In genomic region chr9:62777461-62777860, GRCm38 (mm10) we compare ENCODE assay signal across 8 mouse cellular contexts. TPM values are rescaled to one million over a fixed set of nuclear protein-coding genes. Genes with fewer than 3 reads are reported as not detected.
A peak's percentile ranks its signal among the peaks of the same experiment; 100 is the strongest.
DNase-seq lines count a peak whose midpoint lies in the region; ATAC-seq and TF ChIP-seq lines count a peak whose summit lies in the region.
"Had no signal": no experiment of that assay in that cellular context is flagged by ENCODE, and none has a peak within 500 bp of the region (broad histone marks: within the 10 kb centered on the region; RNA-seq: fewer than 3 reads in every experiment).

No protein-coding gene starts in this region.

- H3K4me3 ChIP-seq in G1E (ENCODE audit: low read depth, low read length): no peak overlapping the region
- no peak overlapping the region for H3K4me3 ChIP-seq in bone marrow, adult 2 months (replicated peaks; ENCODE audit: control insufficient read depth, low read depth, low read length)
- no peak overlapping the region for H3K4me3 ChIP-seq in embryonic facial prominence, embryonic 15.5 days (replicated peaks)
- H3K4me3 ChIP-seq in hindbrain, embryonic 11.5 days (ENCODE audit: low read depth, low read length): no peak overlapping the region
- H3K4me3 ChIP-seq: liver, embryonic 15.5 days had no signal

- DNase-seq in G1E (ENCODE audit: low spot score): peak; percentile 57
- DNase-seq in hindbrain, embryonic 11.5 days (ENCODE audit: low spot score): peak; percentile 81
- peak; percentile 63 for DNase-seq in layer of hippocampus, adult 9-10 months (ENCODE audit: low spot score)
- DNase-seq in lung, postnatal 10 days: peak; percentile 75
- peak; percentile 56 for DNase-seq in retina, postnatal 7 days (ENCODE audit: low read depth, low spot score)

- no peaks in the 10 kb centered on the region for H3K9me3 ChIP-seq in G1E (replicated peaks)
- H3K9me3 ChIP-seq in embryonic facial prominence, embryonic 15.5 days (replicated peaks): no peaks in the 10 kb centered on the region
- H3K9me3 ChIP-seq in hindbrain, embryonic 11.5 days (ENCODE audit: control insufficient read depth, low read length): no peaks in the 10 kb centered on the region
- H3K9me3 ChIP-seq: liver, embryonic 15.5 days had no signal

- TF ChIP-seq POLR2A in bone marrow, adult 2 months (IDR thresholded peaks at IDR 0.05; ENCODE audit: borderline replicate concordance, control insufficient read depth, low read depth, low read length): no peak

- peak; percentile 91 for TF ChIP-seq CTCF in G1E (IDR thresholded peaks at IDR 0.05; ENCODE audit: low read depth, low read length)
- TF ChIP-seq CTCF in bone marrow, adult 2 months (IDR thresholded peaks at IDR 0.05; ENCODE audit: control insufficient read depth, insufficient read depth, low read length): peak; percentile 64

- H3K9ac ChIP-seq in embryonic facial prominence, embryonic 15.5 days: no peak overlapping the region
- no peak overlapping the region for H3K9ac ChIP-seq in hindbrain, embryonic 11.5 days (ENCODE audit: low read depth, low read length)
- H3K9ac ChIP-seq: liver, embryonic 15.5 days had no signal

- no peak for ATAC-seq in G1E (ENCODE audit: extremely low read depth, insufficient number of reproducible peaks, low FRiP score, poor library complexity, severe bottlenecking)
- peak; percentile 53 for ATAC-seq in embryonic facial prominence, embryonic 15.5 days (ENCODE audit: insufficient number of reproducible peaks, low FRiP score, low TSS enrichment, low read depth)
- ATAC-seq in hindbrain, embryonic 11.5 days (ENCODE audit: low FRiP score): peak; percentile 56; the same call in 1 of the 2 replicates

- H3K4me2 ChIP-seq in embryonic facial prominence, embryonic 15.5 days (replicated peaks): no peak overlapping the region
- H3K4me2 ChIP-seq in hindbrain, embryonic 11.5 days (replicated peaks; ENCODE audit: low read depth, low read length): no peak overlapping the region
- H3K4me2 ChIP-seq: liver, embryonic 15.5 days had no signal

- no peaks in the 10 kb centered on the region; the same call in 1 of the 2 replicates for H3K27me3 ChIP-seq in G1E (ENCODE audit: insufficient read depth, low read length)
- no peaks in the 10 kb centered on the region for H3K27me3 ChIP-seq in embryonic facial prominence, embryonic 15.5 days
- H3K27me3 ChIP-seq in hindbrain, embryonic 11.5 days (ENCODE audit: control insufficient read depth, insufficient read depth, low read length): no peaks in the 10 kb centered on the region
- H3K27me3 ChIP-seq: liver, embryonic 15.5 days had no signal

- no peak overlapping the region for H3K27ac ChIP-seq in bone marrow, adult 2 months (ENCODE audit: control insufficient read depth, insufficient read depth, low read depth, low read length, poor library complexity)
- H3K27ac ChIP-seq in embryonic facial prominence, embryonic 15.5 days (replicated peaks): no peak overlapping the region
- no peak overlapping the region for H3K27ac ChIP-seq in hindbrain, embryonic 11.5 days (ENCODE audit: low read depth, low read length)
- H3K27ac ChIP-seq: liver, embryonic 15.5 days had no signal

- peaks cover 32% of the 10 kb centered on the region for H3K4me1 ChIP-seq in G1E (ENCODE audit: insufficient read depth, low read depth, low read length)
- H3K4me1 ChIP-seq in bone marrow, adult 2 months (ENCODE audit: control insufficient read depth, insufficient read depth, low read length): no peaks in the 10 kb centered on the region
- H3K4me1 ChIP-seq in embryonic facial prominence, embryonic 15.5 days: peaks cover 20% of the 10 kb centered on the region
- H3K4me1 ChIP-seq in hindbrain, embryonic 11.5 days (replicated peaks; ENCODE audit: control insufficient read depth, insufficient read depth, low read length): no peaks in the 10 kb centered on the region
- H3K4me1 ChIP-seq: liver, embryonic 15.5 days had no signal

- peaks cover 14% of the 10 kb centered on the region for H3K36me3 ChIP-seq in G1E (replicated peaks)
- no peaks in the 10 kb centered on the region for H3K36me3 ChIP-seq in embryonic facial prominence, embryonic 15.5 days
- no peaks in the 10 kb centered on the region for H3K36me3 ChIP-seq in hindbrain, embryonic 11.5 days (ENCODE audit: control insufficient read depth, insufficient read depth, low read length)
- H3K36me3 ChIP-seq: liver, embryonic 15.5 days had no signal

- WGBS in bone marrow, adult 2 months: 10% methylated on average over 5 of the region's 5 CpGs
- 4% methylated on average over 5 of the region's 5 CpGs for WGBS in embryonic facial prominence, embryonic 15.5 days
- WGBS in hindbrain, embryonic 11.5 days: 6% methylated on average over 5 of the region's 5 CpGs

RNA-seq across cellular contexts. Expression of gene Fem1b, which starts 34.3 kb away (rescaled TPM):
- total RNA-seq in G1E (2014; fragmentation: Nextera tagmentation) (94.4 and 102 TPM in 2 replicates), G1E (2017) (100 and 112 TPM in 2 replicates)
- polyA plus RNA-seq in G1E (2012): 16.3 and 17.3 TPM in 2 replicates
- 10.1 and 20.0 TPM in 2 replicates for polyA plus RNA-seq in bone marrow, adult 2 months (2011; ENCODE audit: insufficient read depth, insufficient read length, low replicate concordance, missing spikeins)
- polyA plus RNA-seq in embryonic facial prominence, embryonic 15.5 days (2015; fragmentation: Nextera tagmentation; extraction: Ambion mirVana): 17.7 and 18.1 TPM in 2 replicates
- 46.9 and 53.7 TPM in 2 replicates for polyA plus RNA-seq in hindbrain, embryonic 11.5 days (2014; fragmentation: Nextera tagmentation; extraction: Ambion mirVana)
